Mouse (Mus musculus) G1E (cell line): ENCODE results near the gene BC107364.
"Not testable (repeated sequence)": the region's sequence is repeated elsewhere in the genome, so short reads cannot be mapped to it uniquely, and the experiment has no call there.

Source experiments
- CTCF ChIP-seq: IDR thresholded peaks from 2 replicates; pipeline ENCODE4 v1.5.1; 2012; ENCODE audit warnings: low read depth, low read length, inconsistent platforms, mixed read lengths
- GATA1 ChIP-seq: IDR thresholded peaks from 2 replicates; pipeline ENCODE4 v1.6.1; 2012; ENCODE audit warnings: borderline replicate concordance, low read length, inconsistent platforms, mixed read lengths
- GATA2 ChIP-seq: IDR thresholded peaks from 2 replicates; pipeline ENCODE4 v1.6.1; 2012; ENCODE audit warnings: low read depth, low read length, inconsistent platforms, borderline replicate concordance
- POLR2AphosphoS5 ChIP-seq: IDR thresholded peaks from 2 replicates; pipeline ENCODE4 v1.6.1; 2012; ENCODE audit warnings: low read depth, low read length, inconsistent platforms; ENCODE audit not compliant: insufficient replicate concordance
- TAL1 ChIP-seq: conservative IDR thresholded peaks from 2 replicates; pipeline ENCODE4 v1.6.1; 2012; ENCODE audit warnings: low read depth, low read length, inconsistent platforms, mixed read lengths

DNA sequence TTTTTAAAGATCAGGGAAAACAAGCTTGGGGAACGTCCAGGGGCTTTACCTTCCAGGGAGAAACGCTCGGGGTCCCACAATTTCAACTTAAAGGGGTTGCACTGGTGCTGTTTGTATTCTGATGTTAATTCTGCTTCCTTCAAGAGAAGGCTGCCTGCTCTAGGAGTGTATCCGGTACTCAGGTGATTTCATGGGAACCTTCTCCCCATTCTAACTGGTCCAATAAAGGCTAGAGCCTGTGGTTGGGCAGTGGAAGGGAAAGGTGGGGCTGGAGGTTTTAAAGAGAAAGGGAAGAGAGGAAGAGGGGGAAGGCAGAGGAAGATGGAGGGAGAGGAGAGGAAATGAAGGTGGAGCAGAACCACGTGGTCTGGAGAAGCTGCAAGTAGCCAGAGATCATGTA lies 33.2 kb downstream of the BC107364 start:
- TF ChIP-seq CTCF, TAL1, GATA1, POLR2AphosphoS5, GATA2: not testable (repeated sequence)
